ENCODE assay signal across 10 mouse cellular contexts in the genomic region with DNA sequence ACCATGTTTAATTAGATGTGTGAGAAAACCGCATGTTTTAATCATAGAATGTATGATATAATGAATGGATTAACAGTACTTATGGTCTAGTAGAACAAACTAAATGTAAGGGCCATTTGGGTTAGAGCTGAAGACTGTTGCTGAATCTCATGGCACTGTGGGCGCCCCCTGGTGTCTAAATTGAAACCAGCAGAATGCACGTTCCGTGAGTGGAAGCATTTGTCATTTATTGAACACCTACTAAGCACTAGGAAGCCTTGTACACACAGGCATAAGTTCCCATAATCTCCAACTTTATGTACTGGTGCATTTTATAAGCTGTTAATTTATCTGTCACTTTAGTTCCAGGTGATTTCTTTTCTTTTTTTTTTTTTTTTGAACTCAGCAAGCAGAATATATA. TPM values are rescaled to one million over a fixed set of nuclear protein-coding genes. Genes with fewer than 3 reads are reported as not detected.
DNase-seq lines count a peak whose midpoint lies in the region; ATAC-seq and TF ChIP-seq lines count a peak whose summit lies in the region.
"Had no signal": no experiment of that assay in that cellular context is flagged by ENCODE, and none has a peak within 500 bp of the region (broad histone marks: within the 10 kb centered on the region; RNA-seq: fewer than 3 reads in every experiment).

No protein-coding gene starts in this region.

- no peaks in the 10 kb centered on the region for H3K4me1 ChIP-seq in hindbrain, embryonic 10.5 days (replicated peaks)
- no peaks in the 10 kb centered on the region for H3K4me1 ChIP-seq in hindbrain, embryonic 13.5 days (replicated peaks)
- H3K4me1 ChIP-seq in testis, adult 2 months (ENCODE audit: control insufficient read depth, insufficient read depth, low read length): no peaks in the 10 kb centered on the region
- H3K4me1 ChIP-seq: embryonic facial prominence, embryonic 12.5 days had no signal

- no peak for ATAC-seq in hindbrain, embryonic 13.5 days (ENCODE audit: low FRiP score)

- no peak for TF ChIP-seq POLR2A in testis, adult 2 months (IDR thresholded peaks at IDR 0.05; ENCODE audit: control insufficient read depth, low read depth, low read length)

- no peak overlapping the region for H3K27ac ChIP-seq in hindbrain, embryonic 10.5 days
- H3K27ac ChIP-seq in hindbrain, embryonic 13.5 days: no peak overlapping the region
- no peak overlapping the region for H3K27ac ChIP-seq in testis, adult 2 months (ENCODE audit: control insufficient read depth, insufficient read depth, low read depth, low read length)
- H3K27ac ChIP-seq: embryonic facial prominence, embryonic 12.5 days; liver, embryonic 15.5 days had no signal

- TF ChIP-seq CTCF in testis, adult 2 months (IDR thresholded peaks at IDR 0.05; ENCODE audit: control insufficient read depth, insufficient read depth, insufficient replicate concordance, low read depth, low read length): peak; percentile 36; the same call in 1 of the 2 replicates

- no peaks in the 10 kb centered on the region for H3K36me3 ChIP-seq in hindbrain, embryonic 10.5 days
- H3K36me3 ChIP-seq in hindbrain, embryonic 13.5 days: no peaks in the 10 kb centered on the region
- H3K36me3 ChIP-seq in testis, adult 2 months (ENCODE audit: control insufficient read depth, insufficient read depth, low read length): no peaks in the 10 kb centered on the region
- H3K36me3 ChIP-seq: embryonic facial prominence, embryonic 12.5 days had no signal

- H3K4me3 ChIP-seq in hindbrain, embryonic 10.5 days: no peak overlapping the region
- H3K4me3 ChIP-seq in hindbrain, embryonic 13.5 days: no peak overlapping the region
- H3K4me3 ChIP-seq in testis, adult 2 months (ENCODE audit: control insufficient read depth, low read depth, low read length): no peak overlapping the region
- H3K4me3 ChIP-seq: embryonic facial prominence, embryonic 12.5 days; liver, embryonic 15.5 days had no signal

- H3K9me3 ChIP-seq in hindbrain, embryonic 10.5 days: no peaks in the 10 kb centered on the region
- H3K9me3 ChIP-seq in hindbrain, embryonic 13.5 days: no peaks in the 10 kb centered on the region
- H3K9me3 ChIP-seq: embryonic facial prominence, embryonic 12.5 days; liver, embryonic 15.5 days had no signal

- no peak overlapping the region for H3K9ac ChIP-seq in hindbrain, embryonic 13.5 days
- H3K9ac ChIP-seq: embryonic facial prominence, embryonic 12.5 days; liver, embryonic 15.5 days had no signal

- peak; percentile 34 for DNase-seq in hindbrain, embryonic 10.5 days (ENCODE audit: low spot score)
- DNase-seq in ES-CJ7 (ENCODE audit: low read depth, low spot score): peak; percentile 61
- DNase-seq in c-Kit-positive CD71-negative TER-119-negative erythroid progenitor cells, embryonic 14.5 days (ENCODE audit: low read depth): peak; percentile 72
- peak; percentile 17 for DNase-seq in fibroblast of lung, adult 2 months (ENCODE audit: low read depth)
- DNase-seq in layer of hippocampus, adult 9-10 months (ENCODE audit: low spot score): peak; percentile 58
- DNase-seq in lung, postnatal 4 days: peak; percentile 46 to 73

- H3K27me3 ChIP-seq in hindbrain, embryonic 10.5 days (ENCODE audit: insufficient read depth, poor library complexity, severe bottlenecking): no peaks in the 10 kb centered on the region
- H3K27me3 ChIP-seq in hindbrain, embryonic 13.5 days: no peaks in the 10 kb centered on the region
- no peaks in the 10 kb centered on the region for H3K27me3 ChIP-seq in testis, adult 2 months (ENCODE audit: control insufficient read depth, insufficient read depth, low read length)
- H3K27me3 ChIP-seq: embryonic facial prominence, embryonic 12.5 days; liver, embryonic 15.5 days had no signal

- no peak overlapping the region for H3K4me2 ChIP-seq in hindbrain, embryonic 13.5 days
- H3K4me2 ChIP-seq: embryonic facial prominence, embryonic 12.5 days had no signal

- WGBS in hindbrain, embryonic 10.5 days: 46% methylated on average over 4 of the region's 4 CpGs
- 42% methylated on average over 4 of the region's 4 CpGs for WGBS in hindbrain, embryonic 13.5 days

RNA-seq across cellular contexts. Expression of gene Itga4, which starts 10.4 kb away (rescaled TPM):
- 5.7 and 9.7 TPM in 2 replicates for polyA plus RNA-seq in hindbrain, embryonic 10.5 days (2016; fragmentation: Nextera tagmentation; extraction: Ambion mirVana)
- polyA plus RNA-seq in hindbrain, embryonic 13.5 days (2015; fragmentation: Nextera tagmentation; extraction: Ambion mirVana): 3.8 and 4.0 TPM in 2 replicates
- 0.08 and 0.11 TPM in 2 replicates for polyA plus RNA-seq in testis, adult 2 months (2012; rRNA removed)

Comparison
In these comparisons a context has a peak if more than half of its experiments do, and no peak if none do; other contexts are left out.
1. DNase-seq: peak in every context shown above with its lines; median percentile 72 in c-Kit-positive CD71-negative TER-119-negative erythroid progenitor cells, embryonic 14.5 days; 61 in ES-CJ7; 60 in lung, postnatal 4 days; 58 in layer of hippocampus, adult 9-10 months; 34 in hindbrain, embryonic 10.5 days; 17 in fibroblast of lung, adult 2 months.